Mouse (Mus musculus) cerebellum, adult 2 months (tissue): ENCODE measurements around the gene Gm45140. TPM values are rescaled to one million over a fixed set of nuclear protein-coding genes. Genes with fewer than 3 reads are reported as not detected.

Source experiments
- DNase-seq, 2 experiments: peaks; one replicate each; pipeline ENCODE4 v3.0.0; 2021
- H3K27ac ChIP-seq: fragments of 200-500 bp; 2 replicates; pipeline ENCODE4 v1.5.1; 2012; ENCODE audit warnings: low read length, control low read depth, inconsistent platforms; ENCODE audit not compliant: insufficient read depth
- H3K27me3 ChIP-seq: fragments of 200-500 bp; 2 replicates; pipeline ENCODE4 v1.6.1; 2012; ENCODE audit warnings: inconsistent platforms, mild to moderate bottlenecking, low read length, moderate library complexity; ENCODE audit not compliant: control insufficient read depth, insufficient read depth
- H3K4me1 ChIP-seq: fragments of 200-500 bp; 2 replicates; pipeline ENCODE4 v1.6.1; 2011; ENCODE audit warnings: low read length; ENCODE audit not compliant: control insufficient read depth, insufficient read depth
- H3K4me3 ChIP-seq: fragments of 200-500 bp; replicated peaks from 2 replicates; pipeline ENCODE3; 2011; ENCODE audit warnings: mild to moderate bottlenecking, low read depth, low read length, control low read depth; ENCODE audit not compliant: insufficient read depth
- CTCF ChIP-seq: fragments of 200-500 bp; IDR thresholded peaks from 2 replicates; pipeline ENCODE4 v1.5.1; 2011; ENCODE audit warnings: low read depth, mild to moderate bottlenecking, control low read depth, low read length, moderate library complexity, borderline replicate concordance; ENCODE audit not compliant: insufficient read depth
- POLR2A ChIP-seq: fragments of 200-500 bp; IDR thresholded peaks from 2 replicates; pipeline ENCODE4 v1.6.1; 2011; ENCODE audit warnings: low read length, control low read depth, borderline replicate concordance; ENCODE audit not compliant: insufficient read depth
- WGBS: fragments of 180-500 bp; shearing (Covaris S2); methylation state at CpG from one replicate; pipeline ENCODE4 v1.1.7; 2018; 5-methylcytosine and 5-hydroxymethylcytosine counted together
- polyA plus RNA-seq: library from polyadenylated mRNA; depleted of rRNA; stranded (reverse); fragments of >200 nt; gene quantifications from 2 replicates; pipeline ENCODE4 v1.2.3, GENCODE M21; 2012

Gene Gm45140
- polyA plus RNA-seq, 1 experiment, result 5.7 TPM

GRCm38 (mm10) chr6:87873963-87874362, 38.4 kb upstream of the Gm45140 start:
- no peaks in the 10 kb centered on the region for H3K27me3 ChIP-seq
- TF ChIP-seq POLR2A, result no peak
- TF ChIP-seq CTCF, result no peak
- DNase-seq, result no peak
- no peak overlapping the region for H3K4me3 ChIP-seq
- WGBS, result 90% methylated on average over 2 of the region's 2 CpGs
- no peak overlapping the region for H3K27ac ChIP-seq
- H3K4me1 ChIP-seq, result no peaks in the 10 kb centered on the region

- TF ChIP-seq POLR2A (no peak), CTCF (no peak)
- no peaks in the 10 kb centered on the region; the same call in 1 of the 2 replicates for H3K4me1 ChIP-seq
- 4% methylated on average over 1 of the region's 1 CpGs for WGBS
- H3K27ac ChIP-seq, result no peak overlapping the region
- H3K4me3 ChIP-seq, result no peak overlapping the region
- H3K27me3 ChIP-seq, result no peaks in the 10 kb centered on the region
- DNase-seq, result no peak
Observed at GRCm38 (mm10) chr6:87873104-87873503, 37.5 kb upstream of the Gm45140 start.

- H3K4me1 ChIP-seq, result no peaks in the 10 kb centered on the region; the same call in 1 of the 2 replicates
- WGBS, result 90% methylated on average over 7 of the region's 7 CpGs
- no peaks in the 10 kb centered on the region for H3K27me3 ChIP-seq
- no peak for TF ChIP-seq POLR2A
- no peak for TF ChIP-seq CTCF
- no peak overlapping the region for H3K4me3 ChIP-seq
- DNase-seq, result no peak
- H3K27ac ChIP-seq, result no peak overlapping the region
Observed at GRCm38 (mm10) chr6:87871240-87871639, 35.6 kb upstream of the Gm45140 start.

- no peak for DNase-seq
Observed at GRCm38 (mm10) chr6:87870440-87870839, 34.8 kb upstream of the Gm45140 start.

GRCm38 (mm10) chr6:87868871-87869506, 33.4 kb upstream of the Gm45140 start:
- no peak for TF ChIP-seq POLR2A
- no peak for TF ChIP-seq CTCF
- H3K27me3 ChIP-seq, result no peaks in the 10 kb centered on the region
- 38% methylated on average over 9 of the region's 9 CpGs for WGBS
- no peak overlapping the region for H3K27ac ChIP-seq
- no peak for DNase-seq
- no peaks in the 10 kb centered on the region; the same call in 1 of the 2 replicates for H3K4me1 ChIP-seq
- H3K4me3 ChIP-seq, result no peak overlapping the region

More at GRCm38 (mm10) chr6:87870440-87870839, 34.8 kb upstream of the Gm45140 start:
- WGBS, result 81% methylated on average over 1 of the region's 1 CpGs
- no peak for TF ChIP-seq CTCF
- TF ChIP-seq POLR2A, result no peak
- Histone ChIP-seq H3K27ac (no peak overlapping the region), H3K4me1 (no peaks in the 10 kb centered on the region; the same call in 1 of the 2 replicates), H3K4me3 (no peak overlapping the region), H3K27me3 (no peaks in the 10 kb centered on the region)

GRCm38 (mm10) chr6:87867256-87867655, 31.7 kb upstream of the Gm45140 start:
- H3K4me3 ChIP-seq, result no peak overlapping the region
- WGBS, result 83% methylated on average over 2 of the region's 2 CpGs
- no peaks in the 10 kb centered on the region; the same call in 1 of the 2 replicates for H3K4me1 ChIP-seq
- H3K27me3 ChIP-seq, result no peaks in the 10 kb centered on the region
- DNase-seq, result no peak
- TF ChIP-seq POLR2A (no peak), CTCF (no peak)
- H3K27ac ChIP-seq, result no peak overlapping the region

- TF ChIP-seq CTCF, result no peak
- no peak for TF ChIP-seq POLR2A
- Histone ChIP-seq H3K27ac (no peak overlapping the region), H3K4me1 (no peaks in the 10 kb centered on the region; the same call in 1 of the 2 replicates), H3K4me3 (no peak overlapping the region), H3K27me3 (no peaks in the 10 kb centered on the region)
- WGBS, result 85% methylated on average over 6 of the region's 6 CpGs
- DNase-seq, result no peak
Observed at GRCm38 (mm10) chr6:87866211-87866610, 30.6 kb upstream of the Gm45140 start.

- no peak overlapping the region for H3K27ac ChIP-seq
- WGBS, result 53% methylated on average over 1 of the region's 1 CpGs
- no peak for DNase-seq
- no peaks in the 10 kb centered on the region for H3K4me1 ChIP-seq
- no peak for TF ChIP-seq CTCF
- H3K27me3 ChIP-seq, result no peaks in the 10 kb centered on the region
- no peak overlapping the region for H3K4me3 ChIP-seq
Observed at GRCm38 (mm10) chr6:87857071-87857470, 21.5 kb upstream of the Gm45140 start.

GRCm38 (mm10) chr6:87853446-87853845, 17.9 kb upstream of the Gm45140 start:
- WGBS, result 83% methylated on average over 4 of the region's 4 CpGs
- DNase-seq, result no peak
- no peaks in the 10 kb centered on the region for H3K27me3 ChIP-seq
- H3K4me3 ChIP-seq, result no peak overlapping the region
- TF ChIP-seq POLR2A (no peak), CTCF (no peak)
- H3K4me1 ChIP-seq, result peaks cover 3% of the 10 kb centered on the region; the same call in 1 of the 2 replicates
- no peak overlapping the region for H3K27ac ChIP-seq
